ENCODE assay signal across 9 mouse cellular contexts in the genomic region with DNA sequence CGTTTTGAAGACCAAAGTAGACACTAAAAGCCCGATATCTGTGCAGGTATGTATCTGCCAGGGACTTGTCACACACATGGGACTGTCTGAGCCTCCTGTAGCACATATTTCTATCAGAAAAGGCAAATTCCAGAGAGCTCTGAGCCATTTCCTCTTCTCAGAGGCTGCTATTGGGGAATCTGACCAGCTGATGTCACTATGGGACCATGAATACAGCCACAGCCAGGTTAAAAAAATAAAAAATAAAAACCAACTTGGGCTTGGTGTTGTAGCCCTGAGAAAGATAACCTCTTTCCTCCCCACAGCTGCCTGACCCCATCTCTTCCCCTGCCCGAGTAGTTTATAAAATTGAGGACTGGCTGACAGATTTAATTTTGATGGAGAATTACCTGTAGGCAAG. TPM values are rescaled to one million over a fixed set of nuclear protein-coding genes. Genes with fewer than 3 reads are reported as not detected.
A peak's percentile ranks its signal among the peaks of the same experiment; 100 is the strongest.
DNase-seq lines count a peak whose midpoint lies in the region; ATAC-seq and TF ChIP-seq lines count a peak whose summit lies in the region.
"Had no signal": no experiment of that assay in that cellular context is flagged by ENCODE, and none has a peak within 500 bp of the region (broad histone marks: within the 10 kb centered on the region; RNA-seq: fewer than 3 reads in every experiment).

No protein-coding gene starts in this region.

- H3K9ac ChIP-seq in liver, embryonic 14.5 days (replicated peaks): no peak overlapping the region
- H3K9ac ChIP-seq in embryonic facial prominence, embryonic 14.5 days (ENCODE audit: low read depth, low read length): no peak overlapping the region
- H3K9ac ChIP-seq: neural tube, embryonic 13.5 days had no signal

- no peaks in the 10 kb centered on the region for H3K36me3 ChIP-seq in liver, embryonic 14.5 days (replicated peaks; ENCODE audit: control insufficient read depth, insufficient read depth, low read depth)
- no peaks in the 10 kb centered on the region for H3K36me3 ChIP-seq in embryonic facial prominence, embryonic 14.5 days (ENCODE audit: control insufficient read depth, insufficient read depth, low read length)
- H3K36me3 ChIP-seq: neural tube, embryonic 13.5 days had no signal

- no peak overlapping the region for H3K27ac ChIP-seq in liver, embryonic 14.5 days
- H3K27ac ChIP-seq in embryonic facial prominence, embryonic 14.5 days (replicated peaks; ENCODE audit: low read depth, low read length): no peak overlapping the region
- H3K27ac ChIP-seq: neural tube, embryonic 13.5 days had no signal

- no peaks in the 10 kb centered on the region for H3K9me3 ChIP-seq in liver, embryonic 14.5 days (ENCODE audit: control insufficient read depth, low read length)
- H3K9me3 ChIP-seq in embryonic facial prominence, embryonic 14.5 days (ENCODE audit: control insufficient read depth, low read length): no peaks in the 10 kb centered on the region
- H3K9me3 ChIP-seq: neural tube, embryonic 13.5 days had no signal

- peak; percentile 16; the same call in 1 of the 2 replicates for TF ChIP-seq CTCF in liver, embryonic 14.5 days (IDR thresholded peaks at IDR 0.05; ENCODE audit: low read depth)

- TF ChIP-seq EP300 in liver, embryonic 14.5 days (IDR thresholded peaks at IDR 0.05; ENCODE audit: low read depth): no peak

- 14% methylated on average over 3 of the region's 3 CpGs for WGBS in liver, embryonic 14.5 days (ENCODE audit: insufficient replicate concordance)
- 31% methylated on average over 3 of the region's 3 CpGs for WGBS in embryonic facial prominence, embryonic 14.5 days

- no peaks in the 10 kb centered on the region for H3K27me3 ChIP-seq in liver, embryonic 14.5 days (ENCODE audit: control insufficient read depth, insufficient read depth, low read length)
- H3K27me3 ChIP-seq in embryonic facial prominence, embryonic 14.5 days (replicated peaks; ENCODE audit: control insufficient read depth, insufficient read depth, low read length): no peaks in the 10 kb centered on the region
- H3K27me3 ChIP-seq: neural tube, embryonic 13.5 days had no signal

- H3K4me1 ChIP-seq in liver, embryonic 14.5 days (replicated peaks; ENCODE audit: control insufficient read depth in 2 of 2, insufficient read depth in 2 of 2, low read length in 1 of 2): no peaks in the 10 kb centered on the region
- no peaks in the 10 kb centered on the region for H3K4me1 ChIP-seq in embryonic facial prominence, embryonic 14.5 days (ENCODE audit: control insufficient read depth, insufficient read depth, low read length)
- H3K4me1 ChIP-seq: neural tube, embryonic 13.5 days had no signal

- peak; percentile 7 for DNase-seq in cerebellum, adult 9-10 months
- DNase-seq in cerebellum, adult 9-11 months: no peak
- no peak for DNase-seq in liver, embryonic 14.5 days (ENCODE audit: low read depth in 3 of 3, low spot score in 3 of 3)
- no peak for DNase-seq in liver
- DNase-seq in embryonic facial prominence, embryonic 14.5 days (ENCODE audit: low spot score): peak; percentile 45
- peak; percentile 1 to 58 for DNase-seq in left cerebral cortex, adult 9 months (ENCODE audit: low spot score in 2 of 2)
- peak; percentile 54 to 68 for DNase-seq in right cerebral cortex, adult 2 months (ENCODE audit: low spot score in 2 of 2)
- no peak for DNase-seq in ovary, postnatal 36 days (ENCODE audit: low spot score)

- H3K4me2 ChIP-seq in liver, embryonic 14.5 days (ENCODE audit: low read depth): no peak overlapping the region
- no peak overlapping the region for H3K4me2 ChIP-seq in embryonic facial prominence, embryonic 14.5 days (ENCODE audit: low read depth, low read length)
- H3K4me2 ChIP-seq: neural tube, embryonic 13.5 days had no signal

- no peak for ATAC-seq in liver, embryonic 14.5 days (ENCODE audit: insufficient read depth)
- no peak for ATAC-seq in embryonic facial prominence, embryonic 14.5 days (ENCODE audit: low read depth)

- H3K4me3 ChIP-seq in liver, embryonic 14.5 days (ENCODE audit: insufficient read depth in 1 of 2, low read depth in 2 of 2, low read length in 2 of 2): no peak overlapping the region
- no peak overlapping the region for H3K4me3 ChIP-seq in embryonic facial prominence, embryonic 14.5 days (ENCODE audit: low read depth, low read length)
- H3K4me3 ChIP-seq: neural tube, embryonic 13.5 days had no signal

RNA-seq across cellular contexts. Expression of gene Eef1e1, which starts 31.2 kb away (rescaled TPM):
- 14.2 and 20.3 TPM in 2 replicates for polyA plus RNA-seq in liver, embryonic 14.5 days (2012; rRNA removed)
- 51.8 and 52.1 TPM in 2 replicates for polyA plus RNA-seq in liver, embryonic 14.5 days (2014; fragmentation: Nextera tagmentation; extraction: Ambion mirVana)
- 36.7 and 42.6 TPM in 2 replicates for polyA plus RNA-seq in embryonic facial prominence, embryonic 14.5 days (2014; fragmentation: Nextera tagmentation; extraction: Ambion mirVana)

RNA-seq across cellular contexts. Expression of gene Bloc1s5, which starts 55.1 kb away (rescaled TPM):
- polyA plus RNA-seq in liver, embryonic 14.5 days (2012; rRNA removed): 2.2 and 3.6 TPM in 2 replicates
- 10.4 and 12.2 TPM in 2 replicates for polyA plus RNA-seq in liver, embryonic 14.5 days (2014; fragmentation: Nextera tagmentation; extraction: Ambion mirVana)
- polyA plus RNA-seq in embryonic facial prominence, embryonic 14.5 days (2014; fragmentation: Nextera tagmentation; extraction: Ambion mirVana): 14.9 and 15.9 TPM in 2 replicates

Comparison
In these comparisons a context has a peak if more than half of its experiments do, and no peak if none do; other contexts are left out.
1. DNase-seq: peak in cerebellum, adult 9-10 months (single experiment), embryonic facial prominence, embryonic 14.5 days (single experiment), left cerebral cortex, adult 9 months (2 of 2) and right cerebral cortex, adult 2 months (2 of 2); none in cerebellum, adult 9-11 months (single experiment), liver, embryonic 14.5 days (0 of 3), liver (single experiment) and ovary, postnatal 36 days (single experiment).